Mouse (Mus musculus): ENCODE results near the gene Wwox. TPM values are rescaled to one million over a fixed set of nuclear protein-coding genes. Genes with fewer than 3 reads are reported as not detected.

Wwox gene
- polyA plus RNA-seq, 1 experiment from 2014 or later: 13.3 TPM

- Histone ChIP-seq H3K27me3 (ENCODE audit: control insufficient read depth, insufficient read depth, low read depth, low read length) (no peaks in the 10 kb centered on the region), H3K4me1 (ENCODE audit: control insufficient read depth, insufficient read depth, low read length) (no peaks in the 10 kb centered on the region), H3K4me3 (ENCODE audit: low read depth, low read length) (no peak overlapping the region), H3K4me2 (ENCODE audit: low read length) (no peak overlapping the region), H3K27ac (ENCODE audit: low read length) (no peak overlapping the region), H3K9me3 (replicated peaks; ENCODE audit: control insufficient read depth, low read length, poor library complexity, severe bottlenecking) (no peaks in the 10 kb centered on the region), H3K9ac (ENCODE audit: low read depth, low read length) (no peak overlapping the region), H3K36me3 (ENCODE audit: control insufficient read depth, insufficient read depth, low read length) (no peaks in the 10 kb centered on the region)
- ATAC-seq: no peak
- 79% methylated on average over 8 of the region's 9 CpGs for WGBS
Measured at GRCm38 (mm10) chr8:114634669-114635410, 195.4 kb downstream of the Wwox start.

GRCm38 (mm10) chr8:114636376-114636775 lies 196.9 kb downstream of the Wwox start:
- no peak for ATAC-seq
- no peaks in the 10 kb centered on the region for H3K36me3 ChIP-seq (ENCODE audit: control insufficient read depth, insufficient read depth, low read length)
- H3K9ac ChIP-seq (ENCODE audit: low read depth, low read length): no peak overlapping the region
- no peak overlapping the region for H3K4me2 ChIP-seq (ENCODE audit: low read length)
- WGBS: 85% methylated on average over 5 of the region's 5 CpGs
- H3K4me3 ChIP-seq (ENCODE audit: low read depth, low read length): no peak overlapping the region
- H3K27me3 ChIP-seq (ENCODE audit: control insufficient read depth, insufficient read depth, low read depth, low read length): no peaks in the 10 kb centered on the region
- H3K4me1 ChIP-seq (ENCODE audit: control insufficient read depth, insufficient read depth, low read length): no peaks in the 10 kb centered on the region
- H3K9me3 ChIP-seq (replicated peaks; ENCODE audit: control insufficient read depth, low read length, poor library complexity, severe bottlenecking): no peaks in the 10 kb centered on the region
- H3K27ac ChIP-seq (ENCODE audit: low read length): no peak overlapping the region

DNA sequence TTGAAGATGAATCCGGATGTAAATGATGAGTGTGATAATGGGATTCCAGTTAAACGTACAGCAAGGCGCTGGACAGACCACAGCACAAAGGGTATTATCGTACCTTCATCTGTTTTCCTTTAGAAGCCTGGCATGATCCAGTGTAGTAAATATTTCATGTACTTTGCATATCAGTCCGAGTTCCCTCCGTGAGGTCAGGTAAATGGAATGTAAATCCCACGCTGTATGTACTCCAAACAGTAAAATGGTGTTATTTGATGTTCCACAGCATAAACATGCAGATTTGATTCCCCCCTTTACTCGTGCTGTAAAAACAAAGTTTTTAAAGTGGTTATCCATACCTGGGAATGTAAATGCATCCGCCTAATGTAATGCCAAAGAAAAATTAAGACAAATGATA lies 202.4 kb downstream of the Wwox start:
- Histone ChIP-seq H3K4me2 (ENCODE audit: low read length) (0 out of 2 replicates have a peak overlapping the region, but pooled peaks have one; percentile 19), H3K9ac (ENCODE audit: low read depth, low read length) (no peak overlapping the region), H3K9me3 (replicated peaks; ENCODE audit: control insufficient read depth, low read length, poor library complexity, severe bottlenecking) (no peaks in the 10 kb centered on the region), H3K4me1 (ENCODE audit: control insufficient read depth, insufficient read depth, low read length) (no peaks in the 10 kb centered on the region), H3K27me3 (ENCODE audit: control insufficient read depth, insufficient read depth, low read depth, low read length) (no peaks in the 10 kb centered on the region), H3K36me3 (ENCODE audit: control insufficient read depth, insufficient read depth, low read length) (no peaks in the 10 kb centered on the region), H3K27ac (ENCODE audit: low read length) (no peak overlapping the region), H3K4me3 (ENCODE audit: low read depth, low read length) (no peak overlapping the region)
- WGBS: 69% methylated on average over 9 of the region's 9 CpGs
- no peak for ATAC-seq

DNA sequence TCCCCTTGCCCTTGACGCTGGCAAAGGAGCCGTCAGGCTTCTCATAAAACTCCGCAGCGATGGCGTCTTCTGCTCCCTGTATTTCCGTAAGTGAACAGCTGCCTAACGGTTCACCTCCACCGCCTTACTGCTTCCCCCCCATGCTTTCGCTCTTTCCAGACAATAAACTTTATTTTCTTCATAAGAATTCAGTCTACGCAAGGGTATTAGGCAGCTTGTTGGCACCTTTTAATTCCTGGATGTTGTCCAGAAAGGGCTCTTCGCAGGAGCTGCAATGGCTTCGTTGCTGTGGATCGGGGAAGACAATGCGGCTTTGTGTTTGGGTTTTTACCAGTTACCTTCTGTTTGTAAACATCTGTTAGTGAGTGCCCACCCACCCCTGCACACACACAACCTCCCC lies 211.3 kb downstream of the Wwox start:
- no peaks in the 10 kb centered on the region for H3K4me1 ChIP-seq (ENCODE audit: control insufficient read depth, insufficient read depth, low read length)
- H3K4me2 ChIP-seq (ENCODE audit: low read length): no peak overlapping the region
- H3K36me3 ChIP-seq (ENCODE audit: control insufficient read depth, insufficient read depth, low read length): no peaks in the 10 kb centered on the region
- H3K4me3 ChIP-seq (ENCODE audit: low read depth, low read length): no peak overlapping the region
- H3K27ac ChIP-seq (ENCODE audit: low read length): no peak overlapping the region
- no peak overlapping the region for H3K9ac ChIP-seq (ENCODE audit: low read depth, low read length)
- ATAC-seq: no peak
- no peaks in the 10 kb centered on the region for H3K27me3 ChIP-seq (ENCODE audit: control insufficient read depth, insufficient read depth, low read depth, low read length)
- 70% methylated on average over 14 of the region's 14 CpGs for WGBS
- H3K9me3 ChIP-seq (replicated peaks; ENCODE audit: control insufficient read depth, low read length, poor library complexity, severe bottlenecking): no peaks in the 10 kb centered on the region

- 72% methylated on average over 4 of the region's 4 CpGs for WGBS
- H3K4me3 ChIP-seq (ENCODE audit: low read depth, low read length): no peak overlapping the region
- H3K9ac ChIP-seq (ENCODE audit: low read depth, low read length): no peak overlapping the region
- no peaks in the 10 kb centered on the region for H3K36me3 ChIP-seq (ENCODE audit: control insufficient read depth, insufficient read depth, low read length)
- H3K27me3 ChIP-seq (ENCODE audit: control insufficient read depth, insufficient read depth, low read depth, low read length): no peaks in the 10 kb centered on the region
- H3K4me1 ChIP-seq (ENCODE audit: control insufficient read depth, insufficient read depth, low read length): no peaks in the 10 kb centered on the region
- no peak overlapping the region for H3K27ac ChIP-seq (ENCODE audit: low read length)
- H3K4me2 ChIP-seq (ENCODE audit: low read length): no peak overlapping the region
- H3K9me3 ChIP-seq (replicated peaks; ENCODE audit: control insufficient read depth, low read length, poor library complexity, severe bottlenecking): no peaks in the 10 kb centered on the region
- no peak for ATAC-seq
Measured at GRCm38 (mm10) chr8:114657789-114658188, 218.3 kb downstream of the Wwox start.

GRCm38 (mm10) chr8:114658475-114658874 lies 219.0 kb downstream of the Wwox start:
- WGBS: 77% methylated on average over 4 of the region's 4 CpGs
- Histone ChIP-seq H3K36me3 (ENCODE audit: control insufficient read depth, insufficient read depth, low read length) (no peaks in the 10 kb centered on the region), H3K27ac (ENCODE audit: low read length) (no peak overlapping the region), H3K9ac (ENCODE audit: low read depth, low read length) (no peak overlapping the region), H3K4me2 (ENCODE audit: low read length) (no peak overlapping the region), H3K27me3 (ENCODE audit: control insufficient read depth, insufficient read depth, low read depth, low read length) (no peaks in the 10 kb centered on the region), H3K9me3 (replicated peaks; ENCODE audit: control insufficient read depth, low read length, poor library complexity, severe bottlenecking) (no peaks in the 10 kb centered on the region), H3K4me1 (ENCODE audit: control insufficient read depth, insufficient read depth, low read length) (no peaks in the 10 kb centered on the region), H3K4me3 (ENCODE audit: low read depth, low read length) (no peak overlapping the region)
- no peak for ATAC-seq

- H3K27me3 ChIP-seq (ENCODE audit: control insufficient read depth, insufficient read depth, low read depth, low read length): no peaks in the 10 kb centered on the region
- H3K36me3 ChIP-seq (ENCODE audit: control insufficient read depth, insufficient read depth, low read length): no peaks in the 10 kb centered on the region
- no peaks in the 10 kb centered on the region for H3K9me3 ChIP-seq (replicated peaks; ENCODE audit: control insufficient read depth, low read length, poor library complexity, severe bottlenecking)
- 82% methylated on average over 7 of the region's 7 CpGs for WGBS
- H3K4me3 ChIP-seq (ENCODE audit: low read depth, low read length): no peak overlapping the region
- no peak for ATAC-seq
- H3K9ac ChIP-seq (ENCODE audit: low read depth, low read length): no peak overlapping the region
- no peak overlapping the region for H3K4me2 ChIP-seq (ENCODE audit: low read length)
- H3K4me1 ChIP-seq (ENCODE audit: control insufficient read depth, insufficient read depth, low read length): no peaks in the 10 kb centered on the region
- H3K27ac ChIP-seq (ENCODE audit: low read length): no peak overlapping the region
Measured at GRCm38 (mm10) chr8:114663053-114663452, 223.6 kb downstream of the Wwox start.

- ATAC-seq: no peak
- H3K9ac ChIP-seq (ENCODE audit: low read depth, low read length): no peak overlapping the region
- no peak overlapping the region for H3K4me2 ChIP-seq (ENCODE audit: low read length)
- no peaks in the 10 kb centered on the region for H3K9me3 ChIP-seq (replicated peaks; ENCODE audit: control insufficient read depth, low read length, poor library complexity, severe bottlenecking)
- no peak overlapping the region for H3K27ac ChIP-seq (ENCODE audit: low read length)
- H3K36me3 ChIP-seq (ENCODE audit: control insufficient read depth, insufficient read depth, low read length): no peaks in the 10 kb centered on the region
- H3K27me3 ChIP-seq (ENCODE audit: control insufficient read depth, insufficient read depth, low read depth, low read length): no peaks in the 10 kb centered on the region
- 63% methylated on average over 6 of the region's 6 CpGs for WGBS
- no peaks in the 10 kb centered on the region for H3K4me1 ChIP-seq (ENCODE audit: control insufficient read depth, insufficient read depth, low read length)
- no peak overlapping the region for H3K4me3 ChIP-seq (ENCODE audit: low read depth, low read length)
Measured at GRCm38 (mm10) chr8:114665521-114665920, 226.1 kb downstream of the Wwox start.

- H3K9me3 ChIP-seq (replicated peaks; ENCODE audit: control insufficient read depth, low read length, poor library complexity, severe bottlenecking): no peaks in the 10 kb centered on the region
- H3K4me2 ChIP-seq (ENCODE audit: low read length): no peak overlapping the region
- ATAC-seq: no peak
- H3K4me3 ChIP-seq (ENCODE audit: low read depth, low read length): no peak overlapping the region
- no peaks in the 10 kb centered on the region for H3K27me3 ChIP-seq (ENCODE audit: control insufficient read depth, insufficient read depth, low read depth, low read length)
- H3K4me1 ChIP-seq (ENCODE audit: control insufficient read depth, insufficient read depth, low read length): no peaks in the 10 kb centered on the region
- WGBS: 76% methylated on average over 6 of the region's 6 CpGs
- no peak overlapping the region for H3K9ac ChIP-seq (ENCODE audit: low read depth, low read length)
- no peaks in the 10 kb centered on the region for H3K36me3 ChIP-seq (ENCODE audit: control insufficient read depth, insufficient read depth, low read length)
- H3K27ac ChIP-seq (ENCODE audit: low read length): no peak overlapping the region
Measured at GRCm38 (mm10) chr8:114670801-114671200, 231.3 kb downstream of the Wwox start.

Measured in midbrain, embryonic 16.5 days (tissue).